Mouse (Mus musculus) embryonic facial prominence, embryonic 14.5 days (tissue): ENCODE results near the gene Gm11032. TPM values are rescaled to one million over a fixed set of nuclear protein-coding genes. Genes with fewer than 3 reads are reported as not detected.

Experiments used
- ATAC-seq: fragments of 200-750 bp; cut with Nextera tagmentation; 2 replicates; pipeline ENCODE4 v1.8.0; 2017; ENCODE audit warnings: low read depth, moderate number of reproducible peaks, moderate TSS enrichment
- DNase-seq: peaks from one replicate; pipeline ENCODE4 v3.0.0-alpha.2; 2015; ENCODE audit warnings: low spot score
- H3K27ac ChIP-seq: fragments of 300-500 bp; sonication (generic); replicated peaks from 2 replicates; pipeline ENCODE4 v1.5.1; 2014; ENCODE audit warnings: low read depth, mild to moderate bottlenecking, low read length, moderate library complexity
- H3K27me3 ChIP-seq: fragments of 300-500 bp; sonication (generic); replicated peaks from 2 replicates; pipeline ENCODE4 v1.6.1; 2014; ENCODE audit warnings: low read length; ENCODE audit not compliant: control insufficient read depth, insufficient read depth
- H3K36me3 ChIP-seq: fragments of 300-500 bp; sonication (generic); 2 replicates; pipeline ENCODE4 v1.6.1; 2014; ENCODE audit warnings: low read length, mixed read lengths; ENCODE audit not compliant: control insufficient read depth, insufficient read depth
- H3K4me1 ChIP-seq: fragments of 300-500 bp; sonication (generic); 2 replicates; pipeline ENCODE4 v1.6.1; 2014; ENCODE audit warnings: antibody characterized with exemption, low read length; ENCODE audit not compliant: control insufficient read depth, insufficient read depth
- H3K4me2 ChIP-seq: fragments of 300-500 bp; sonication (generic); 2 replicates; pipeline ENCODE4 v1.6.1; 2014; ENCODE audit warnings: low read depth, mild to moderate bottlenecking, low read length, moderate library complexity, mixed read lengths
- H3K4me3 ChIP-seq: fragments of 300-500 bp; sonication (generic); 2 replicates; pipeline ENCODE4 v1.5.1; 2014; ENCODE audit warnings: low read depth, mild to moderate bottlenecking, low read length
- H3K9ac ChIP-seq: fragments of 300-500 bp; sonication (generic); 2 replicates; pipeline ENCODE4 v1.6.1; 2014; ENCODE audit warnings: low read depth, mild to moderate bottlenecking, low read length, moderate library complexity, mixed read lengths
- H3K9me3 ChIP-seq: fragments of 300-500 bp; sonication (generic); 2 replicates; pipeline ENCODE4 v1.6.1; 2016; ENCODE audit warnings: low read length; ENCODE audit not compliant: control insufficient read depth
- WGBS: fragments of 180-500 bp; shearing (Covaris S2); extraction: QIAGEN DNeasy Blood & Tissue Kit; methylation state at CpG from one replicate; pipeline ENCODE4 v1.1.7; 2014; 5-methylcytosine and 5-hydroxymethylcytosine counted together
- polyA plus RNA-seq: library from polyadenylated mRNA; unstranded; fragments of >200 nt; fragmentation: Nextera tagmentation; extraction: Ambion mirVana; gene quantifications from 2 replicates; pipeline ENCODE4 v1.2.1, GENCODE M21; 2014

Gm11032 gene
- polyA plus RNA-seq, 1 experiment from 2014 or later, result not detected

DNA sequence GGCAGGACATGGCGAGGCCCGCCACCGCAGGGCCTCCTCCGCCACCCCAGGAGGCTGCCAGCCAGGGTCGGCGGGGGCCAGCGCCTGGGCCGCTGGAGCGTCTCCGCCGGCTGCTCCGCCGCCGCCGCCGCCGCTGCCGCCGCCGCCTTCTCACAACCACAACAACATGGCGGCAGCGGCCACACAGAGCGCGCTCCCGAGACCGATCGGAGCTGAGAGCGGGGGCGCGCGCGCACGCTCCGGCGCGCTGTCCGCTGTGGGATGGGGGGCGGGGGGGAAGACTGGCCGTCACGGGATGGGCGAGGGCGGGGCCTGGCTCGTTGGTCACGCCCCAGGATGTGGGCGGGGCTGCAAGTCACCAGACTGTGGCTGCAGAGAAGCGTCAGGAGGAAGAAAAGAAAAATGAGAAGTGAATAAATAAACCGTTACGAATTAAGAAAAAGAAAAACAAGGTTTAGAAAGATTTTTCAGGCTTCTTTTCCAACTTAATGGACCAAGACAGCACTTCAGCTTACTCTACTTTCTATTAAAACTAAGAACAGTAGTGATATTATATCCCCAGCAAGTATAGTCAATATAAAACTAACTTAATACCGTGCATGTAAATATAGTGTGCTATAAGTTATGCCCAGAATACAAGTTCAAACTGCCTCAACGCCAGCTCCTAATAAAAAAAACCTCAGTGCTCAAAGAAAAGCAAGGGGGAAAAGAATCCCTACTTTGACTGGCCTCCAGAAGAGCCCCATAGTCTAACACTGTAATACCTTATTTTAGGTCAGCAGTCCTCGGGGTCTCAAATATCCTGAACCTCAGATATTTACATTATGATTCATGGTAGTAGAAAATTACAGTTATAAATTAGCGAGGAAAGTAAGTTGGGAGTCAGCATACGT, 25.0 kb upstream of the Gm11032 start, which contains the start of gene Mtmr3:
TSS of gene Mtmr3 (minus strand) at position 256 of the 893 bp plus-strand sequence.
- Histone ChIP-seq H3K9ac (peak within 1 kb of the TSS; percentile 98), H3K27me3 (no peaks in the 10 kb centered on the region), H3K4me3 (peak within 1 kb of the TSS; percentile 98), H3K9me3 (no peaks in the 10 kb centered on the region), H3K4me1 (peaks cover 22% of the 10 kb centered on the region), H3K4me2 (peak within 1 kb of the TSS; percentile 52), H3K27ac (peak within 1 kb of the TSS; percentile 96), H3K36me3 (no peaks in the 10 kb centered on the region)
- WGBS, result 5% methylated on average over 37 of the region's 53 CpGs
- ATAC-seq (peak; percentile 93), DNase-seq (peak; percentile 97)

DNA sequence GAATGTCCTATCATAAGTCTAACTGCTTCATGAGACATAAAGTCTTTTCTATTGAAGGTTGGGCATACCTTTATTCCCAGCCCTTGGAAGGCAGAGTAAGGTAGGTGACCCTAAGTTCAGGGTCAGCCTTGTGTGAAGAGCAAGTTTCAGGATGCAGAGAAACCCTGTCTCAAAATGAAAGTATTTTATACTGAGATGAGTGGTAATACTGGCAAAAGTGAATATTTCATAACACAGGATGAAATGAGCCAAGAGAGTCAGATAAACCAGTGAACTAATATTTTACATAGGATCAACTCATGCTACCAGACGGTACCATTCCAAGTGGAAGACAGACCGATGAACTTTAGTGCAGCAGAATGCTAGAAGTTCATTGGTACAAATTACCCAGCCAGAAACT, 21.5 kb upstream of the Gm11032 start:
- no peak overlapping the region for H3K4me2 ChIP-seq
- DNase-seq, result no peak
- peaks cover 14% of the 10 kb centered on the region for H3K4me1 ChIP-seq
- WGBS, result 84% methylated on average over 2 of the region's 2 CpGs
- no peak overlapping the region for H3K4me3 ChIP-seq
- H3K27me3 ChIP-seq, result no peaks in the 10 kb centered on the region
- ATAC-seq, result no peak
- no peaks in the 10 kb centered on the region for H3K36me3 ChIP-seq
- H3K27ac ChIP-seq, result no peak overlapping the region
- no peak overlapping the region for H3K9ac ChIP-seq
- no peaks in the 10 kb centered on the region for H3K9me3 ChIP-seq

DNA sequence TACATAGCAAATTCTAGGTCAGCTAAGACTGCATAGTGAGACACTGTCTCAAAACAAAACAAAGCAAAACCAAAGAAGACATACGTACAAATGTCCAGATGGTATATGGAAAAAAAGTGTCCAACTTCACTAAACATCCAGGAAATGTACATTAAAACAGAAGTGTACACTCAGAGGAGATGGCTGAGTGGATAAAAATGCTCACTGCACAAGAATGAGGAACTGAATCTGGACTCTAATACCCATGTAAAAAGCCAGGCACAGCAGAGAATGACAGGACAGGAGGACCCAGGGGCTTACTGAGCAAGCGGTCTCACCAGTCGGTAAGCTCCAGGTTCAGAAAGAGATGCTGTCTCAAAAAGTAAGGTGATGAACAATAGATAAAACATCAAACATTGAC, 20.0 kb upstream of the Gm11032 start:
- H3K9me3 ChIP-seq, result no peaks in the 10 kb centered on the region
- H3K4me3 ChIP-seq, result no peak overlapping the region
- ATAC-seq, result no peak
- 89% methylated on average over 3 of the region's 3 CpGs for whole genome bisulfite sequencing
- DNase-seq, result no peak
- H3K4me2 ChIP-seq, result no peak overlapping the region
- H3K4me1 ChIP-seq, result peaks cover 13% of the 10 kb centered on the region
- H3K27ac ChIP-seq, result no peak overlapping the region
- H3K27me3 ChIP-seq, result no peaks in the 10 kb centered on the region
- no peaks in the 10 kb centered on the region for H3K36me3 ChIP-seq
- no peak overlapping the region for H3K9ac ChIP-seq

DNA sequence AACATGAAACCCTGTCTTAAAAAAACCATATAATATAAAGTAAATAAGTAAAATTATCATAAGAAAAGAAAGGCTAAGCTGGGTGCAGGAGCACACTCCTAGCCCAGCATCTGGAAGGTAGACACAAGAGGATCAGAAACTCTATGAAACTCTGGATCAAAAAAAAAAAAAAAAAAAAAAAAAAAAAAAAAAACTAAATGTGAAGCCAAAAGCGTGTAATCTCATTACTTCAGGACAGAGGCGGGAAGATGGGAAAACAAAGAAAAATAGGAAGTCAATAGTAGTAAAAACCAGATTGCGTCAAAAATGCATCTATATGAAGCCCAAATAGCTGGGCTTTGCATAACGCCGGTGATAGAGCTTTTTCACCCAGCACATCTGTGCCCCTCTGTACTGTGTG, 18.0 kb upstream of the Gm11032 start:
- H3K4me1 ChIP-seq, result peaks cover 10% of the 10 kb centered on the region
- H3K27me3 ChIP-seq, result no peaks in the 10 kb centered on the region
- no peaks in the 10 kb centered on the region for H3K9me3 ChIP-seq
- H3K27ac ChIP-seq, result no peak overlapping the region
- no peak overlapping the region for H3K9ac ChIP-seq
- no peak for DNase-seq
- no peak overlapping the region for H3K4me2 ChIP-seq
- H3K36me3 ChIP-seq, result no peaks in the 10 kb centered on the region
- no peak for ATAC-seq
- WGBS, result 71% methylated on average over 5 of the region's 5 CpGs
- H3K4me3 ChIP-seq, result no peak overlapping the region

DNA sequence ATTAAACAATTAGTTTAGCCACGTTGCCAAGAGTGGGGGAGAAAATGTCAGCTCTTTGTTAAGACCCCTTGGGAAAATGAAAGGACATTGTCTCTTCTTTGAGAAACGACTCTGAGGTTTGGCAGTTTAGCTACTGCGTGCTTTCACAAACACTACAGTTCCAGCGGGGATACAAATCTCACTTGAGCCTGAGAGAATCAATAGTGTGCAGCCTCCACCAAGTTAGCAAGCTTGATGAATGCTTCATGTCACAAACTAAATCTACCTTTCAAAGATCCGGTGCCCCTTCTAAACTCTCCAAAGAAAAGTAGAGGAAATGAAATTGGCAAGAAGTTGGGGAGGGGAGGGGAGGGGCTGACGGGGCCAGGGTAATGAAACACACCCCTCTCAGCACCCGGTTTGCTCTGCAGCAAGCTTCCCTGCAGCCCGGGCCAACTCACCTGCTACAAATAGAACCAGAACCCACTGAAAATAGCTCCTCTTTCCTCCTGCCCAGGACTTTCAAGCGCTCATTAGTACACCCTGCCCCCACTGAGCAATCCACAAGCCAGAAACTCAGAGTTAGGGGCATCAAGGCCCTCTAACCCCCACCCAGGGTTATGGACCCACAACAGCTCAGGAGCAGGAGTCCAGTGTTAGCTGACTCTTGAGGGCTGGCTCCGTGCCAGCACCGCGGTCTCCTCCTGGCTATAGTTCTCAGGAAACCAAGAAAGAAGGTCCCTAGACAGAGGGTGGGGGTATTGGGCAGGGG, 17.0 kb upstream of the Gm11032 start:
- Histone ChIP-seq H3K9ac (no peak overlapping the region), H3K4me2 (no peak overlapping the region), H3K36me3 (no peaks in the 10 kb centered on the region), H3K4me1 (peaks cover 10% of the 10 kb centered on the region), H3K27me3 (no peaks in the 10 kb centered on the region), H3K27ac (no peak overlapping the region), H3K9me3 (no peaks in the 10 kb centered on the region), H3K4me3 (no peak overlapping the region)
- DNase-seq, result no peak
- ATAC-seq, result no peak
- WGBS, result 36% methylated on average over 12 of the region's 12 CpGs

DNA sequence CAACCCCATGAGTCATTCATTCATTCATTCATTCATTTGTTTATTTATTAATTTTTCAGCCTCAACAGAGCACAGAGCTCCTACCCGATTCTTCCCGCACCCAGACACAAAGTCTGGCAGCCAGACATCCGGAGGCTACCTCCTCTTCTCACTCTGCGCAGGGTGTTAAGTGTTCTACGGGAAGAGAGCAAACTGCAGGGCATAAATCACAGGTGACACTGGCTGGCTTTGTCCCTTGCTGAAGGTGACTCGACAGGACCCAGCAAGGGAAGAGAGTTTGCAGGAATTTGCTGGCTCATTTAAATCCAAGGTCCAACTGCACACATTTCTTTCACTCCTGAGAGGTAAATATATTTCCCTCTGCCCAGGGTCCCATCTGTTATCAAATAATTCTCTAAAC, 15.4 kb upstream of the Gm11032 start:
- H3K4me3 ChIP-seq, result no peak overlapping the region
- no peaks in the 10 kb centered on the region for H3K9me3 ChIP-seq
- ATAC-seq (no peak), DNase-seq (no peak)
- H3K27me3 ChIP-seq, result no peaks in the 10 kb centered on the region
- 56% methylated on average over 6 of the region's 6 CpGs for WGBS
- H3K27ac ChIP-seq, result no peak overlapping the region
- H3K4me1 ChIP-seq, result peaks cover 10% of the 10 kb centered on the region
- no peaks in the 10 kb centered on the region for H3K36me3 ChIP-seq
- no peak overlapping the region for H3K9ac ChIP-seq
- no peak overlapping the region for H3K4me2 ChIP-seq

DNA sequence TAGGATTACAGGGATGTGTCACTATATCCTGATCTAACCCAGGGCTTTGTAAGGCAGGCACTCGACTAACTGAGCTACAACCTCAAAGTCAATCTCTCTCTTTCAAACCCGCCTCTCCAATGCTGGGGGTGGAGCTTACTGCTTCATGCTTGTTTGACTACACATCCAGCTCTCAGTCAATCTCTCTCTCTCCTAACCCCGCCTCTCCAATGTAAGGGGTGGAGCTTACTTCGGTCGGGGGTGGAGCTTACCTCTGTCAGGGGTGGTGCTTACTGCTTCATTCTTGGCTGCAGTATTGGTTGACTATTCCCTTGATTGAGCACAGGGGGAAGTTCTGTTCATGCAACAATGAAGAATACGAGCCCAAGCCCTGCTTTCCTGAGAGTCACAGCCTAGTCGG, 14.5 kb upstream of the Gm11032 start:
- Histone ChIP-seq H3K4me1 (peaks cover 10% of the 10 kb centered on the region), H3K27ac (no peak overlapping the region), H3K36me3 (no peaks in the 10 kb centered on the region), H3K9ac (no peak overlapping the region), H3K27me3 (no peaks in the 10 kb centered on the region), H3K4me3 (no peak overlapping the region), H3K4me2 (no peak overlapping the region), H3K9me3 (no peaks in the 10 kb centered on the region)
- 57% methylated on average over 7 of the region's 7 CpGs for WGBS
- no peak for DNase-seq
- ATAC-seq, result no peak

DNA sequence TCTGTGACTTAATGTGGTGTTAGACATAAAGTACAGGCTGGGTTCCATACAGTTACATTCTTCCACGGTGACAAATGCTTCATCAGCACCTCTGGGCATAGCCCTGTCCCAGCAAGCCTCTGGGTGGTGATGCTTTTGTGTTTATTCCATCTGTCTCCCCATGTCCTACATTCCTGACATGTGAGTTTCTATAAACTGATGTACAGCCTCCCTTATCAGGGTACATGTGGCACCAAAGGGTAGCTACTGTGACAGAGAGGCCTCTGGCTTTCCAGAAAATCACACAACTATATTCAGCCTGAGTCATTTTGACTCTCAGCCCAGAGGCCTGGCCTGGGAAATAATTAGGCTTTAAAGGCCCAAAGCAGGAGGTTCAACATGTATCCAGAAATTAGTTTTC, 13.3 kb upstream of the Gm11032 start:
- ATAC-seq, result no peak
- no peaks in the 10 kb centered on the region for H3K9me3 ChIP-seq
- H3K4me1 ChIP-seq, result peaks cover 10% of the 10 kb centered on the region
- H3K27ac ChIP-seq, result no peak overlapping the region
- H3K4me3 ChIP-seq, result no peak overlapping the region
- no peak overlapping the region for H3K9ac ChIP-seq
- WGBS, result 79% methylated on average over 1 of the region's 1 CpGs
- DNase-seq, result no peak
- H3K4me2 ChIP-seq, result no peak overlapping the region
- no peaks in the 10 kb centered on the region for H3K36me3 ChIP-seq
- no peaks in the 10 kb centered on the region for H3K27me3 ChIP-seq
